Mouse (Mus musculus): Measurements from ENCODE around the gene Zfp287.
A peak's percentile ranks its signal among the peaks of the same experiment; 100 is the strongest.
"Not testable (repeated sequence)": the region's sequence is repeated elsewhere in the genome, so short reads cannot be mapped to it uniquely, and the experiment has no call there.

Gene Zfp287

GRCm38 (mm10) chr11:62731311-62732021 is at the start of gene Zfp287:
Gene Zfp287 (minus strand): TSS chr11:62731905.
- DNase-seq (ENCODE audit: low spot score) = peak; percentile 85

- no peak for DNase-seq (ENCODE audit: low spot score)
Observed at GRCm38 (mm10) chr11:62776510-62776909, 44.8 kb upstream of the Zfp287 start.

DNA sequence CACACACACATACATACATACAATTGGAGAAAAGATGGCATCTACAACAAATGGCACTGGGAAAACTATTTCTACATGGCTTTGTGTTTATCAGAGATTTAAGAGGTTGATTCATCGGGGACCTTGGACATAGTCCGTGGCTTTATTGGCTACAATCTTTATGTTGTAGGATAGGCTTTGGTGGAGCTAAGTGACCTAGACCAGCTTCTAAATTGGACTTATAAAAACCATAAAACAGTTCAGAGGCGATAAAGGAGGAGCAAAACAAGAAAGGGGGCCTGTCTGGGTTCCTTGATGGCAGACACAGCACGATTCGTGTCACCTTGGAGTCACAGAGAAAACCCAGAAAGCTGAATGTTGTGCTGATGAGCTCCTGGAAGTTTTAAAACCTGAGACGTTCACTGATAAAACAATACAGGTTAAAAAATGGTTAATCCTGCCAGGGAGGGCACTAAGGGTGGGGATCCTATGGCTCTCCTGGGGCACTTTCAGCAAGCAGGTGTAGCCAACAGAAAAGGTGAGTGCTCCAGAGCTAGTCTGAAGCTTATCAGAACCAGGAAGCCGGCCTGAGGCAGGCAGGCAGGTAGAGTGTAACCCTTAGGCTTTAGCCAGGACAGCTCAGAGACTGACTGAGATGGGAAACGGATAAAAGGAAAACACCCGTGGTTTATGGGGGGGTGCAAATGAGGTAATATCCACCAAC is 29.2 kb upstream of the Zfp287 start:
- DNase-seq (ENCODE audit: low spot score) = no peak

DNA sequence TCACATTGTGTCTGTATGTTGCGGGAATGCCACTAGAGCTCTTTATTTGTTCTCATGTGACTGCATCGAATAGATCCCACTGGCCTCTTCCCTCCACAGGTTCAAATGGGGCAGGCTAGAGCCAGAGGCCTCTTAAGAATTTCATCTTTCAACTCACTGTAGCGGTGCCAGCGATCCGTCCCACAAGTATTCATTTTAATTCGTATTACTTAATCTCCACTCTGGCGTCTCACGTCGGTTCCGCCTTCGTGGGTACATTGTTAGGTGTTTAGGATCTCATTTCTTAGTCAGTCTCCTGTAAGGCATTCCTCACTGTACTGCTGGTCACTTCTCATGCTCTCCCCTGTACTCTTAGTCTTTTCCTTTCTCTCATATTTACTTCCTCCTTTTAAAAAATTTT is 26.8 kb upstream of the Zfp287 start:
- no peak for DNase-seq (ENCODE audit: low spot score)

DNA sequence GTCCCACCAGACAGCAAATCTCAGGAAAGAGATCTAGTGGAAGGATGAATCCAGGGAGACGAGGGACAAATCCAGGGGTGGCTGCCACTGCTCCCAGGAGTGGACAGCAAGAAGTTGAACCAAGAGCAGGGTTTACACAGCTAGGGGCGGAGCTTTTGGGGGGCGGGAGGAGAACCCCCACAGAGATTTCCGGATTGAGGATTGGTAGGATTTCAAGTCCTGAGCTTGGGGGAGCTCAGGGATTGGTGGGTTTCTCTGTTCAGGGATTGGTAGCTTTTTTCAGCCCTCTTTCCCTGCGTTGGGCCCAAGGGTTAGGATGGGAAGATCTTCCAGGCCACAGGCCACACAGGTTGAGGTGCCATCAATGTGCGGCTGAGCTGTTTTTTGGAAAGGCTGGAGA is 26.2 kb upstream of the Zfp287 start:
- DNase-seq (ENCODE audit: low spot score) = no peak

DNA sequence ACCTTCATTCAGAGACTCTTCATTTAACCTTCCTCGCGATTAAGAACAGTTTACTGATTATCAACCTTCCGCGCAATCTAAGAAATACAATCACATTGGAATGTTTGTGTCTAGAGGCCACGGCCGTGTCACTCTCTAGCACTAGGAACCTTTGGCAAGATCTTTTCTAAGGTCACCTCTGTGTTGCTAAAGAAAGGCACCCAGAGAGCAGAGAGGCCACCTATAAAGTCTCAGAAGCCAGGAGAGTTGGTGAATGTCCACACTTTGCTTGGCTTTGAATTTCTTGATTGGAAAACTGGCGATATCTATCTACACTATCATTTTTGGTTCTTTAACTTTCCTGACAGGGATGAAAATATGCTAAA is 25.4 kb upstream of the Zfp287 start:
- no peak for DNase-seq (ENCODE audit: low spot score)

DNA sequence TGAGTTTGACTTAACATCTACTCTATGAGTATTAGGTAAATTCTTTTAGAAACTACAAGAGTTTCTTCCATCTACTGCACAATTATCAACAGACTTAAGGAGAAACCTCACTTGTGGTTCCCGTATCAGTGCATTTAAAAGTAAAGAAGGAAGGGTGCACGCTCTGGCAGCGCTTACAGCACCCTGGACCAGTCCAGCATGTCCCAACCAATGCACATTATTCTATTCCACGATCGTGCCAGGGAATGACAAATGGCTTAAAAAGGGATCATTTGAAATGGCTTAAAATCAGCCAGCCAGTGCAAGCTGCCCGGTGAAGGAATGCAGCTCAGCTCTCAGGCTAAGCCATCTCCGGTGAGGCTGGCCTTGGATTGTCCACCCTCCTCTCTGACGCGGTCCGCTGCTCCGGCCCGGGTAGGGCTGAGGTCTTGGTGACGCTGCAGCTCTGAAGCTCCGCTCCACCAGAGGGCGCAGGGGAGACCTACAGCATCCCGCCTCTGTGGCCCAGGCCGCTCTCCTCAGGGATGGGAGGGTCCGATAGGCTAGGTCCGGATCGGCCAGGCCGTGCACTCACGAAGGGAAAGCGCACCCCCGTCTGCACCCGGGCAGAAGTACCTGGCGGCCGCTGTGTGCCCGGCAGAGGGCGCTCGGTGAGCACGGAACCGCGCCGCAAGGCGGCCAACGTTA is 24.9 kb upstream of the Zfp287 start:
- DNase-seq (ENCODE audit: low spot score) = peak; percentile 93

- no peak for DNase-seq (ENCODE audit: low spot score)
Observed at GRCm38 (mm10) chr11:62752780-62753179, 21.1 kb upstream of the Zfp287 start, which contains the start of gene Gm10428. Gene Gm10428 (plus strand): TSS chr11:62753100.

GRCm38 (mm10) chr11:62752191-62752590 is 20.5 kb upstream of the Zfp287 start:
- DNase-seq (ENCODE audit: low spot score) = no peak

- not testable (repeated sequence) for DNase-seq (ENCODE audit: low spot score)
Observed at GRCm38 (mm10) chr11:62749445-62749844, 17.7 kb upstream of the Zfp287 start.

DNA sequence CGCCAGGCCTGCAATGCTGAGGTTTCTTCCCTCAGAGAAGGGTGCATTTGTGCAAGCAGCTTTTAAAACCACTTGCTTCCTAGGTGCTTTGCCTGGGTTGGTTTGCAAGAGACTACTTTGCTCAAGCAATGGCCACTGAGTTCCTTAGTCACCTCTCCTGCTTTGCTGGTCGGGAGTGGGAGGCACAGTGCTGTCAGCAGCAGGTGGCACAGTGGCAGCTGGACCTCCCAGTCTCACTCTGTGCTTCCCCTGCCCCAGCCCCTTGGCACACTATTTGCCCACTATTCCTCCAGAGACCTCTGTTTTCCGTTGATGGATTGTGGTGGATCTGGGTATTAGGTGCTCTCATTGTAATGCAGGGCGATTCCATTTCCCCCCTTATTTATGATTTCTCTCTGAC is 16.4 kb upstream of the Zfp287 start:
- no peak for DNase-seq (ENCODE audit: low spot score)

- no peak for DNase-seq (ENCODE audit: low spot score)
Observed at GRCm38 (mm10) chr11:62747227-62747626, 15.5 kb upstream of the Zfp287 start.

DNA sequence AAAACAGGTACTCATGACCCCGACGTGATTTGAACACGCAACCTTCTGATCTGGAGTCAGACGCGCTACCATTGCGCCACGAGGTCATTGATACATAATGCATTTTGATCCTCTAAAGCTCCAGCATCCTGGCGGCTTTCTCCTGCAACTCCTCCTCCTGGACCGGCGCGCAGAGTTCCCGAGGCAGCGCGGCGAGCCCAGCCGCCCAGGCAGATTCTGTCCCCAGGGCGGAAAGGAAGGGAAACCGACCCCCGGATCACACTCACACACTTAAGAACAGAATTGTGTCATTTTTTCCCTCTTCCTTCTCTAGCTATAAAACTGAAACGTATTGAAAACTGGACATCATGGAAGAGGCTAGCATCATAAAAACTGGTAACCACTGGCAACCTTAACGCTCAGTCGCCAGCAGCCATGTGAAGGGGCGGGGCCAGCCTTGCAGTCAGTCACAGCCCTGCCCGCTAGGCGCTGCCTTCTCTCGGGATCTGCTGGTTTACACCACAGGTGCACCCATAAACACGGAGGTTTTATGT is 14.4 kb upstream of the Zfp287 start:
- DNase-seq (ENCODE audit: low spot score) = peak; percentile 38

GRCm38 (mm10) chr11:62744103-62744502 is 12.4 kb upstream of the Zfp287 start:
- peak; percentile 27 for DNase-seq (ENCODE audit: low spot score)

- no peak for DNase-seq (ENCODE audit: low spot score)
Observed at GRCm38 (mm10) chr11:62742261-62742957, 10.7 kb upstream of the Zfp287 start.

DNA sequence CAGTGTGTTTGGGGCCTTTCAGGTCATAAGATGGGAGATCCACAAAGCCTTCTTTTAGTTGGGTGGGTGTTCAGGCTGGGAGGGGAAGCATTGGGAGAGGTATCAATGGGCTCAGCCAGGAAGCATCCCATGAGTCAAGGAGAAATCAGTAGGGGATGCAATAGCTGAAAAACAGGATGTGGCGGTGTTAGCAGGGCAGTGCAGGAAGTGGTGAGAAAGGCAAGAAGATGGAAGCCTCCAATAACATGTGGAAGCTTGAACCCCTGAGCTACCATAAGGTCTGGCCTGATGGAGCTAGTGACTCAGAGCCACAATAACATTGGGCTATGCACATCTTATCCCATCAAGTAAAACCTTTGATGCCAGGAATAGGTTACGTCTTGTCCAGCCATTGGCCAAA is 9.5 kb upstream of the Zfp287 start:
- DNase-seq (ENCODE audit: low spot score) = no peak

GRCm38 (mm10) chr11:62732665-62733064 is 960 bp upstream of the Zfp287 start:
- DNase-seq (ENCODE audit: low spot score) = no peak

- DNase-seq (ENCODE audit: low spot score) = no peak
Observed at GRCm38 (mm10) chr11:62732022-62732387, 300 bp upstream of the Zfp287 start.

DNA sequence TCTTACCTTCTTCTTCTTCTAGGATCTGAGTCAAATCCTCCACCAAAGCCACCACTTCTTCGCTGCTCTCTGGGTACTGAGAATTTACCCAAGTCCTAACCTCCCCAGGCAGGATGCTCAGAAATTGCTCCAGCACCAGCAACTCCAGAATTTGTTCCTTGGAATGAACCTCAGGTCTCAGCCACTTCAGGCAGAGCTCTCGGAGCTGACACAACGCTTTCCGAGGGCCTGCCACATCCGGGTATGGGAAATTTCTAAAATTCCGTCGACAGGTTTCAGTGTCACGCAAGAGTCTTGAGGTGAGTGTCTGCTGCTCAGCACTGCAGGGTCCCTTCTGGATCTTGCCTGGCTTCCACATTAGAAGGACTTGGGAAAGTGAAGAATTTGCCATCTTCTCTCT is 3.4 kb downstream of the Zfp287 start:
- no peak for DNase-seq (ENCODE audit: low spot score)

- no peak for DNase-seq (ENCODE audit: low spot score)
Observed at GRCm38 (mm10) chr11:62710657-62711056, 21.0 kb downstream of the Zfp287 start.

GRCm38 (mm10) chr11:62708252-62708651 is 23.5 kb downstream of the Zfp287 start:
- DNase-seq (ENCODE audit: low spot score) = no peak

GRCm38 (mm10) chr11:62706141-62706540 is 25.6 kb downstream of the Zfp287 start:
- DNase-seq (ENCODE audit: low spot score) = no peak
